Mouse (Mus musculus) ES-E14 (cell line): Measurements from ENCODE around the gene Cby1. TPM values are rescaled to one million over a fixed set of nuclear protein-coding genes. Genes with fewer than 3 reads are reported as not detected.
A peak's percentile ranks its signal among the peaks of the same experiment; 100 is the strongest.
"Not testable (repeated sequence)": the region's sequence is repeated elsewhere in the genome, so short reads cannot be mapped to it uniquely, and the experiment has no call there.

Experiments
- DNase-seq: peaks from one replicate; pipeline ENCODE4 v3.0.0-alpha.2; 2013; ENCODE audit warnings: low read depth, low spot score
- H3K27ac ChIP-seq: 2 replicates; pipeline ENCODE4 v1.5.1; 2012; ENCODE audit warnings: low read depth, mild to moderate bottlenecking, low read length, moderate library complexity, mixed read lengths; ENCODE audit not compliant: poor library complexity, insufficient read depth, severe bottlenecking
- H3K36me3 ChIP-seq: 2 replicates; pipeline ENCODE4 v1.6.1; 2012; ENCODE audit warnings: mild to moderate bottlenecking, low read length, moderate library complexity, mixed read lengths; ENCODE audit not compliant: control insufficient read depth, poor library complexity, insufficient read depth, severe bottlenecking
- H3K4me1 ChIP-seq, 2 experiments: fragments of 150-350 bp in 1 of 2; sonication (generic) in 1 of 2; 2 replicates each; pipeline ENCODE4 v1.6.1; 2012; ENCODE audit warnings: low read length in 2 of 2, mild to moderate bottlenecking in 1 of 2, mixed read lengths in 1 of 2; ENCODE audit not compliant: control insufficient read depth in 2 of 2, insufficient read depth in 2 of 2, poor library complexity in 1 of 2
- H3K4me3 ChIP-seq, 2 experiments: fragments of 150-350 bp in 1 of 2; sonication (generic) in 1 of 2; 2 replicates each; pipeline ENCODE4 v1.5.1; 2012; ENCODE audit warnings: low read length in 2 of 2, low read depth in 1 of 2, mild to moderate bottlenecking in 1 of 2, mixed read lengths in 1 of 2; ENCODE audit not compliant: insufficient read depth in 1 of 2, poor library complexity in 1 of 2, severe bottlenecking in 1 of 2
- H3K9ac ChIP-seq: 2 replicates; pipeline ENCODE4 v1.6.1; 2012; ENCODE audit warnings: low read depth, mild to moderate bottlenecking, low read length, mixed read lengths; ENCODE audit not compliant: poor library complexity, insufficient read depth, severe bottlenecking
- H3K9me3 ChIP-seq: fragments of 150-350 bp; sonication (generic); 2 replicates; pipeline ENCODE4 v1.6.1; 2012; ENCODE audit warnings: low read depth, mild to moderate bottlenecking, low read length; ENCODE audit not compliant: control insufficient read depth, insufficient read depth
- CHD2 ChIP-seq: IDR thresholded peaks from 2 replicates; pipeline ENCODE4 v1.6.1; 2014; ENCODE audit warnings: mild to moderate bottlenecking, low read depth, low read length, inconsistent platforms
- HCFC1 ChIP-seq: IDR thresholded peaks from 2 replicates; pipeline ENCODE4 v1.6.1; 2012; ENCODE audit warnings: low read length, inconsistent platforms, borderline replicate concordance; ENCODE audit not compliant: insufficient read depth
- MAFK ChIP-seq: IDR thresholded peaks from 2 replicates; pipeline ENCODE4 v1.6.1; 2014; ENCODE audit warnings: mild to moderate bottlenecking, low read depth, low read length, inconsistent platforms; ENCODE audit not compliant: insufficient read depth
- ZC3H11A ChIP-seq: IDR thresholded peaks from 2 replicates; pipeline ENCODE4 v1.6.1; 2012; ENCODE audit warnings: low read depth, mild to moderate bottlenecking, inconsistent platforms, low read length, borderline replicate concordance
- ZNF384 ChIP-seq: IDR thresholded peaks from 2 replicates; pipeline ENCODE4 v1.6.1; 2012; ENCODE audit warnings: low read depth, low read length, inconsistent platforms
- in situ Hi-C, 2 experiments: fragments of 600-800 bp; cut with MboI; formaldehyde crosslinking; loops; one replicate each; pipeline ENCODE4 v1.15.1; 2025; ENCODE audit warnings: low sequenced_read_pairs in 2 of 2, inconsistent platforms in 1 of 2; ENCODE audit not compliant: unreplicated experiment in 2 of 2
- total RNA-seq: library from RNA; depleted of rRNA; stranded (reverse); fragments of 300-350 nt; gene quantifications from 2 replicates; pipeline ENCODE4 v1.2.3, GENCODE M21; 2012

Cby1 gene
- total RNA-seq, 1 experiment = 29.5 TPM

- in situ Hi-C loops = no loop called here
- no peak overlapping the region for H3K27ac ChIP-seq
- H3K9me3 ChIP-seq = no peaks in the 10 kb centered on the region
- TF ChIP-seq CHD2 (no peak), ZNF384 (no peak), ZC3H11A (no peak), MAFK (no peak), HCFC1 (no peak)
- H3K9ac ChIP-seq = no peak overlapping the region
- 0 out of 4 replicates have a peak, but pooled peaks cover 0 to 2% of the 10 kb centered on the region in 2 experiments for H3K4me1 ChIP-seq
- DNase-seq = no peak
- no peak overlapping the region for H3K4me3 ChIP-seq
- peaks cover 11% of the 10 kb centered on the region for H3K36me3 ChIP-seq
These were observed 10.2 kb downstream of the Cby1 start for GRCm38 (mm10) chr15:79669195-79669594.

- H3K27ac ChIP-seq = peak within 1 kb of the TSS; percentile 44
- no peaks in the 10 kb centered on the region for H3K9me3 ChIP-seq
- H3K4me3 ChIP-seq = peak within 1 kb of the TSS; percentile 86 to 98
- H3K9ac ChIP-seq = peak within 1 kb of the TSS; percentile 94
- peak; percentile 75 for DNase-seq
- in situ Hi-C loops = no loop called here
- peaks cover 23% of the 10 kb centered on the region for H3K36me3 ChIP-seq
- H3K4me1 ChIP-seq = 0 out of 4 replicates have a peak, but pooled peaks cover 0 to 2% of the 10 kb centered on the region in 2 experiments
- peak; percentile 83 for TF ChIP-seq ZNF384
- TF ChIP-seq MAFK = no peak
- TF ChIP-seq HCFC1 = peak; percentile 81
- TF ChIP-seq ZC3H11A = no peak
These were observed 11.4 kb downstream of the Cby1 start, which contains the start of gene Tomm22 for GRCm38 (mm10) chr15:79670249-79670971. Gene Tomm22 (plus strand): TSS chr15:79670861.

GRCm38 (mm10) chr15:79670972-79671299, 11.9 kb downstream of the Cby1 start:
- 0 out of 4 replicates have a peak, but pooled peaks cover 0 to 2% of the 10 kb centered on the region in 2 experiments for H3K4me1 ChIP-seq
- peak overlapping the region; percentile 44; the same call in 1 of the 2 replicates for H3K27ac ChIP-seq
- TF ChIP-seq ZNF384 (no peak), ZC3H11A (no peak), HCFC1 (no peak), CHD2 (no peak), MAFK (no peak)
- H3K36me3 ChIP-seq = peaks cover 24% of the 10 kb centered on the region
- H3K9me3 ChIP-seq = no peaks in the 10 kb centered on the region
- peak overlapping the region; percentile 94 for H3K9ac ChIP-seq
- no peak for DNase-seq
- in situ Hi-C loops = no loop called here
- H3K4me3 ChIP-seq = peak overlapping the region; percentile 86 to 98

- peak overlapping the region; percentile 86 to 98 for H3K4me3 ChIP-seq
- H3K36me3 ChIP-seq = peaks cover 26% of the 10 kb centered on the region
- DNase-seq, H3K4me1 ChIP-seq, in situ Hi-C loops, H3K27ac ChIP-seq, H3K9me3 ChIP-seq: not testable (repeated sequence)
- peak; percentile 62; the same call in 1 of the 2 replicates for TF ChIP-seq ZNF384
- H3K9ac ChIP-seq = peak overlapping the region; percentile 63
These were observed 12.9 kb downstream of the Cby1 start for GRCm38 (mm10) chr15:79671828-79672348.

GRCm38 (mm10) chr15:79677936-79678335, 18.9 kb downstream of the Cby1 start:
- in situ Hi-C loops = no loop called here
- TF ChIP-seq ZC3H11A = no peak
- no peak for TF ChIP-seq MAFK
- TF ChIP-seq CHD2 = no peak
- no peak for TF ChIP-seq HCFC1
- TF ChIP-seq ZNF384 = no peak
- peaks cover 28% of the 10 kb centered on the region for H3K36me3 ChIP-seq
- H3K4me1 ChIP-seq = peaks cover 2 to 5% of the 10 kb centered on the region in 2 experiments; a peak in 2 of 4 replicates
- H3K9ac ChIP-seq = no peak overlapping the region
- H3K27ac ChIP-seq = no peak overlapping the region
- H3K9me3 ChIP-seq = no peaks in the 10 kb centered on the region
- no peak overlapping the region for H3K4me3 ChIP-seq
- DNase-seq = no peak
